Mouse (Mus musculus): ENCODE measurements around the gene Emc3.

- TF ChIP-seq CTCF (IDR thresholded peaks at IDR 0.05; ENCODE audit: low read depth): no peak
- TF ChIP-seq EP300 (IDR thresholded peaks at IDR 0.05; ENCODE audit: low read depth): no peak
Observed at GRCm38 (mm10) chr6:113513944-113514343, 17.5 kb downstream of the Emc3 start.
